Mouse (Mus musculus) forebrain, embryonic 16.5 days (tissue): ENCODE results near the gene C130074G19Rik. TPM values are rescaled to one million over a fixed set of nuclear protein-coding genes. Genes with fewer than 3 reads are reported as not detected.

Experiments
- ATAC-seq: fragments of 200-750 bp; cut with Nextera tagmentation; 2 replicates; pipeline ENCODE4 v1.8.0; 2017; ENCODE audit warnings: mild to moderate bottlenecking, moderate library complexity
- H3K27ac ChIP-seq: fragments of 300-500 bp; sonication (generic); 2 replicates; pipeline ENCODE4 v1.5.1; 2014; ENCODE audit warnings: low read length, control low read depth
- H3K27me3 ChIP-seq: fragments of 300-500 bp; sonication (generic); replicated peaks from 2 replicates; pipeline ENCODE4 v1.6.1; 2014; ENCODE audit warnings: low read length; ENCODE audit not compliant: control insufficient read depth, insufficient read depth
- H3K36me3 ChIP-seq: fragments of 300-500 bp; sonication (generic); 2 replicates; pipeline ENCODE4 v1.6.1; 2014; ENCODE audit not compliant: control insufficient read depth, insufficient read depth
- H3K4me1 ChIP-seq: fragments of 300-500 bp; sonication (generic); replicated peaks from 2 replicates; pipeline ENCODE4 v1.6.1; 2014; ENCODE audit warnings: low read length; ENCODE audit not compliant: control insufficient read depth, insufficient read depth
- H3K4me2 ChIP-seq: fragments of 300-500 bp; sonication (generic); 2 replicates; pipeline ENCODE4 v1.6.1; 2014; ENCODE audit warnings: mild to moderate bottlenecking, low read length, control low read depth
- H3K4me3 ChIP-seq: fragments of 300-500 bp; sonication (generic); replicated peaks from 2 replicates; pipeline ENCODE4 v1.5.1; 2014; ENCODE audit warnings: mild to moderate bottlenecking, low read length, control low read depth
- H3K9ac ChIP-seq: fragments of 300-500 bp; sonication (generic); replicated peaks from 2 replicates; pipeline ENCODE4 v1.6.1; 2014; ENCODE audit warnings: low read depth, low read length, control low read depth
- H3K9me3 ChIP-seq: fragments of 300-500 bp; sonication (generic); 2 replicates; pipeline ENCODE4 v1.6.1; 2016; ENCODE audit warnings: low read length; ENCODE audit not compliant: control insufficient read depth
- WGBS: fragments of 180-500 bp; shearing (Covaris S2); extraction: QIAGEN DNeasy Blood & Tissue Kit; methylation state at CpG from one replicate; pipeline ENCODE4 v1.1.7; 2014; 5-methylcytosine and 5-hydroxymethylcytosine counted together
- polyA plus RNA-seq: library from polyadenylated mRNA; unstranded; fragments of >200 nt; fragmentation: Nextera tagmentation; extraction: Ambion mirVana; gene quantifications from 2 replicates; pipeline ENCODE4 v1.2.1, GENCODE M21; 2015

Gene C130074G19Rik
- polyA plus RNA-seq, 1 experiment from 2014 or later: 1.3 TPM

- Histone ChIP-seq H3K27ac (no peak overlapping the region), H3K4me2 (peak overlapping the region; percentile 48), H3K9me3 (no peaks in the 10 kb centered on the region), H3K9ac (0 out of 2 replicates have a peak overlapping the region, but pooled peaks have one; percentile 32), H3K36me3 (no peaks in the 10 kb centered on the region), H3K4me1 (peaks cover 11% of the 10 kb centered on the region), H3K27me3 (0 out of 2 replicates have a peak, but pooled peaks cover under 1% of the 10 kb centered on the region), H3K4me3 (peak overlapping the region; percentile 25)
- ATAC-seq: peak; percentile 95
- WGBS: 12% methylated on average over 31 of the region's 31 CpGs
These were observed 31.0 kb downstream of the C130074G19Rik start for GRCm38 (mm10) chr1:184851741-184852618.

- H3K27ac ChIP-seq: no peak overlapping the region
- no peak overlapping the region for H3K4me2 ChIP-seq
- H3K4me1 ChIP-seq: peaks cover 15% of the 10 kb centered on the region
- ATAC-seq: no peak
- no peak overlapping the region for H3K4me3 ChIP-seq
- H3K36me3 ChIP-seq: no peaks in the 10 kb centered on the region
- H3K9ac ChIP-seq: no peak overlapping the region
- WGBS: 49% methylated on average over 7 of the region's 7 CpGs
- 0 out of 2 replicates have a peak, but pooled peaks cover 2% of the 10 kb centered on the region for H3K27me3 ChIP-seq
- H3K9me3 ChIP-seq: no peaks in the 10 kb centered on the region
These were observed 31.9 kb downstream of the C130074G19Rik start for GRCm38 (mm10) chr1:184851166-184851565.

GRCm38 (mm10) chr1:184846973-184847372 is 36.0 kb downstream of the C130074G19Rik start:
- Histone ChIP-seq H3K4me3 (no peak overlapping the region), H3K4me2 (no peak overlapping the region), H3K36me3 (no peaks in the 10 kb centered on the region), H3K9ac (no peak overlapping the region), H3K4me1 (peaks cover 19% of the 10 kb centered on the region), H3K9me3 (no peaks in the 10 kb centered on the region), H3K27ac (no peak overlapping the region), H3K27me3 (0 out of 2 replicates have a peak, but pooled peaks cover 2% of the 10 kb centered on the region)
- WGBS: 56% methylated on average over 3 of the region's 3 CpGs
- no peak for ATAC-seq

- H3K4me3 ChIP-seq: peak within 1 kb of the TSS; percentile 86
- H3K4me2 ChIP-seq: peak within 1 kb of the TSS; percentile 84
- 0 out of 2 replicates have a peak, but pooled peaks cover 2% of the 10 kb centered on the region for H3K27me3 ChIP-seq
- H3K9me3 ChIP-seq: no peaks in the 10 kb centered on the region
- 4% methylated on average over 18 of the region's 18 CpGs for WGBS
- peak; percentile 19 for ATAC-seq
- no peaks in the 10 kb centered on the region for H3K36me3 ChIP-seq
- H3K9ac ChIP-seq: peak within 1 kb of the TSS; percentile 83
- peaks cover 17% of the 10 kb centered on the region for H3K4me1 ChIP-seq
- peak within 1 kb of the TSS; percentile 49; the same call in 1 of the 2 replicates for H3K27ac ChIP-seq
These were observed 36.8 kb downstream of the C130074G19Rik start, which contains the start of gene Marc2 for GRCm38 (mm10) chr1:184846092-184846750. TSS of gene Marc2 (minus strand) at chr1:184846451.

- WGBS: under 1% methylated on average over 67 of the region's 67 CpGs
- ATAC-seq: peak; percentile 98
- Histone ChIP-seq H3K36me3 (no peaks in the 10 kb centered on the region), H3K27ac (peak overlapping the region; percentile 49; the same call in 1 of the 2 replicates), H3K9me3 (no peaks in the 10 kb centered on the region), H3K4me2 (peak overlapping the region; percentile 84), H3K27me3 (0 out of 2 replicates have a peak, but pooled peaks cover 2% of the 10 kb centered on the region), H3K4me1 (peaks cover 17% of the 10 kb centered on the region), H3K4me3 (peak overlapping the region; percentile 86), H3K9ac (peak overlapping the region; percentile 83)
These were observed 37.6 kb downstream of the C130074G19Rik start for GRCm38 (mm10) chr1:184845111-184846071.

- Histone ChIP-seq H3K9ac (peak overlapping the region; percentile 83; the same call in 1 of the 2 replicates), H3K27ac (no peak overlapping the region), H3K9me3 (no peaks in the 10 kb centered on the region)
These were observed 38.5 kb downstream of the C130074G19Rik start for GRCm38 (mm10) chr1:184844326-184845066.

GRCm38 (mm10) chr1:184837649-184838048 is 45.4 kb downstream of the C130074G19Rik start:
- Histone ChIP-seq H3K4me1 (no peaks in the 10 kb centered on the region), H3K27ac (no peak overlapping the region), H3K36me3 (peaks cover 5% of the 10 kb centered on the region; the same call in 1 of the 2 replicates), H3K9ac (no peak overlapping the region), H3K9me3 (no peaks in the 10 kb centered on the region), H3K4me2 (no peak overlapping the region), H3K4me3 (no peak overlapping the region), H3K27me3 (no peaks in the 10 kb centered on the region)
- WGBS: 93% methylated on average over 4 of the region's 4 CpGs
- ATAC-seq: no peak

More at GRCm38 (mm10) chr1:184844326-184845066, 38.5 kb downstream of the C130074G19Rik start:
- Histone ChIP-seq H3K36me3 (no peaks in the 10 kb centered on the region), H3K4me2 (peak overlapping the region; percentile 84), H3K4me1 (peaks cover 17% of the 10 kb centered on the region), H3K27me3 (0 out of 2 replicates have a peak, but pooled peaks cover 2% of the 10 kb centered on the region), H3K4me3 (peak overlapping the region; percentile 86)
- WGBS: 21% methylated on average over 15 of the region's 15 CpGs
- no peak for ATAC-seq

GRCm38 (mm10) chr1:184836350-184836749 is 46.7 kb downstream of the C130074G19Rik start:
- H3K27me3 ChIP-seq: no peaks in the 10 kb centered on the region
- no peak overlapping the region for H3K9ac ChIP-seq
- H3K4me1 ChIP-seq: no peaks in the 10 kb centered on the region
- ATAC-seq: no peak
- H3K36me3 ChIP-seq: peaks cover 7% of the 10 kb centered on the region
- H3K4me2 ChIP-seq: no peak overlapping the region
- no peaks in the 10 kb centered on the region for H3K9me3 ChIP-seq
- 77% methylated on average over 5 of the region's 5 CpGs for WGBS
- no peak overlapping the region for H3K4me3 ChIP-seq
- H3K27ac ChIP-seq: no peak overlapping the region
